Mouse (Mus musculus) liver, embryonic 14.5 days (tissue): ENCODE measurements at regions not wholly inside any gene's neighbourhood (a gene's known extent, or its start where the extent isn't known, plus 50 kb on each side); places are given as distances from the start of the nearest gene placed in this dataset.

ENCODE experiments used
- ATAC-seq: fragments of 200-750 bp; cut with Nextera tagmentation; 2 replicates; pipeline ENCODE4 v1.8.0; 2017; ENCODE audit warnings: moderate number of reproducible peaks, mild to moderate bottlenecking, moderate library complexity; ENCODE audit not compliant: insufficient read depth
- DNase-seq, 3 experiments: peaks; one replicate each; pipeline ENCODE4 v3.0.0-alpha.2; 2012 to 2013; ENCODE audit warnings: low read depth in 3 of 3, low spot score in 3 of 3
- H3K27ac ChIP-seq: fragments of 300-500 bp; sonication (generic); 2 replicates; pipeline ENCODE4 v1.5.1; 2014; ENCODE audit warnings: moderate library complexity, mild to moderate bottlenecking, control low read depth, inconsistent platforms
- H3K27me3 ChIP-seq: fragments of 300-500 bp; sonication (generic); 2 replicates; pipeline ENCODE4 v1.6.1; 2014; ENCODE audit warnings: mild to moderate bottlenecking, low read length, moderate library complexity; ENCODE audit not compliant: control insufficient read depth, insufficient read depth
- H3K36me3 ChIP-seq: fragments of 300-500 bp; sonication (generic); replicated peaks from 2 replicates; pipeline ENCODE4 v1.6.1; 2014; ENCODE audit warnings: low read depth; ENCODE audit not compliant: control insufficient read depth, insufficient read depth
- H3K4me1 ChIP-seq, 2 experiments: fragments of 200-500 bp in 1 of 2; fragments of 300-500 bp in 1 of 2; sonication (generic) in 1 of 2; replicated peaks; 2 replicates each; pipeline ENCODE4 v1.6.1; 2012 to 2014; ENCODE audit warnings: antibody characterized with exemption in 1 of 2, inconsistent platforms in 1 of 2, low read length in 1 of 2; ENCODE audit not compliant: control insufficient read depth in 2 of 2, insufficient read depth in 2 of 2
- H3K4me2 ChIP-seq: fragments of 300-500 bp; sonication (generic); 2 replicates; pipeline ENCODE4 v1.6.1; 2014; ENCODE audit warnings: low read depth, mild to moderate bottlenecking, control low read depth, moderate library complexity
- H3K4me3 ChIP-seq, 2 experiments: fragments of 200-500 bp in 1 of 2; fragments of 300-500 bp in 1 of 2; sonication (generic) in 1 of 2; 2 replicates each; pipeline ENCODE4 v1.5.1; 2012 to 2014; ENCODE audit warnings: low read depth in 2 of 2, low read length in 2 of 2, mild to moderate bottlenecking in 2 of 2, control low read depth in 1 of 2, inconsistent platforms in 1 of 2, moderate library complexity in 1 of 2; ENCODE audit not compliant: insufficient read depth in 1 of 2
- H3K9ac ChIP-seq: fragments of 300-500 bp; sonication (generic); replicated peaks from 2 replicates; pipeline ENCODE4 v1.6.1; 2014; ENCODE audit warnings: mild to moderate bottlenecking, control low read depth, moderate library complexity
- H3K9me3 ChIP-seq: fragments of 300-500 bp; sonication (generic); 2 replicates; pipeline ENCODE4 v1.6.1; 2016; ENCODE audit warnings: low read length, mixed read lengths; ENCODE audit not compliant: control insufficient read depth
- CTCF ChIP-seq: IDR thresholded peaks from 2 replicates; pipeline ENCODE4 v1.5.1; 2016; ENCODE audit warnings: antibody characterized with exemption, low read depth, control low read depth
- EP300 ChIP-seq: IDR thresholded peaks from 2 replicates; pipeline ENCODE4 v1.6.1; 2016; ENCODE audit warnings: antibody characterized with exemption, low read depth
- WGBS: fragments of 180-500 bp; shearing (Covaris S2); extraction: QIAGEN DNeasy Blood & Tissue Kit; methylation state at CpG from one replicate; pipeline ENCODE4 v1.1.7; 2014; ENCODE audit not compliant: insufficient replicate concordance; 5-methylcytosine and 5-hydroxymethylcytosine counted together

- WGBS: 25% methylated on average over 4 of the region's 4 CpGs
- no peak overlapping the region for H3K4me3 ChIP-seq
- TF ChIP-seq EP300: no peak
- TF ChIP-seq CTCF: no peak
- H3K4me1 ChIP-seq: no peaks in the 10 kb centered on the region
- ATAC-seq (no peak), DNase-seq (no peak)
- H3K4me2 ChIP-seq: no peak overlapping the region
- no peak overlapping the region for H3K27ac ChIP-seq
- no peak overlapping the region for H3K9ac ChIP-seq
- no peaks in the 10 kb centered on the region for H3K9me3 ChIP-seq
- H3K36me3 ChIP-seq: no peaks in the 10 kb centered on the region
- H3K27me3 ChIP-seq: no peaks in the 10 kb centered on the region
Observed at GRCm38 (mm10) chr4:75562480-75562879, 284.4 kb upstream of the Dmac1 start.

- 21% methylated on average over 1 of the region's 1 CpGs for WGBS
- DNase-seq (no peak), ATAC-seq (no peak)
- no peaks in the 10 kb centered on the region for H3K4me1 ChIP-seq
- no peak overlapping the region for H3K27ac ChIP-seq
- no peak overlapping the region for H3K4me3 ChIP-seq
- no peaks in the 10 kb centered on the region for H3K27me3 ChIP-seq
- H3K36me3 ChIP-seq: no peaks in the 10 kb centered on the region
- H3K9ac ChIP-seq: no peak overlapping the region
- H3K4me2 ChIP-seq: no peak overlapping the region
- no peak for TF ChIP-seq CTCF
- TF ChIP-seq EP300: no peak
- no peaks in the 10 kb centered on the region for H3K9me3 ChIP-seq
Observed at GRCm38 (mm10) chr4:75561792-75562191, 283.7 kb upstream of the Dmac1 start.

GRCm38 (mm10) chr4:75537787-75538186 is 259.7 kb upstream of the Dmac1 start:
- H3K4me2 ChIP-seq: no peak overlapping the region
- 53% methylated on average over 2 of the region's 2 CpGs for WGBS
- H3K9ac ChIP-seq: no peak overlapping the region
- no peak overlapping the region for H3K4me3 ChIP-seq
- H3K9me3 ChIP-seq: no peaks in the 10 kb centered on the region
- ATAC-seq: no peak
- H3K27ac ChIP-seq: no peak overlapping the region
- no peak for DNase-seq
- H3K27me3 ChIP-seq: no peaks in the 10 kb centered on the region
- H3K4me1 ChIP-seq: no peaks in the 10 kb centered on the region
- no peak for TF ChIP-seq EP300
- TF ChIP-seq CTCF: no peak
- no peaks in the 10 kb centered on the region for H3K36me3 ChIP-seq

GRCm38 (mm10) chr4:75535067-75535466 is 257.0 kb upstream of the Dmac1 start:
- Histone ChIP-seq H3K4me2 (no peak overlapping the region), H3K4me3 (no peak overlapping the region), H3K4me1 (no peaks in the 10 kb centered on the region), H3K27ac (no peak overlapping the region), H3K9ac (no peak overlapping the region), H3K9me3 (no peaks in the 10 kb centered on the region), H3K27me3 (no peaks in the 10 kb centered on the region), H3K36me3 (no peaks in the 10 kb centered on the region)
- DNase-seq: no peak
- WGBS: 67% methylated on average over 7 of the region's 7 CpGs
- TF ChIP-seq EP300 (no peak), CTCF (no peak)
- no peak for ATAC-seq

- H3K4me1 ChIP-seq: no peaks in the 10 kb centered on the region
- H3K36me3 ChIP-seq: no peaks in the 10 kb centered on the region
- ATAC-seq (no peak), DNase-seq (no peak)
- H3K9ac ChIP-seq: no peak overlapping the region
- H3K27me3 ChIP-seq: no peaks in the 10 kb centered on the region
- H3K4me3 ChIP-seq: no peak overlapping the region
- no peak for TF ChIP-seq EP300
- TF ChIP-seq CTCF: no peak
- no peak overlapping the region for H3K27ac ChIP-seq
- no peak overlapping the region for H3K4me2 ChIP-seq
- 55% methylated on average over 2 of the region's 2 CpGs for WGBS
- H3K9me3 ChIP-seq: no peaks in the 10 kb centered on the region
Observed at GRCm38 (mm10) chr4:75529607-75530006, 251.5 kb upstream of the Dmac1 start.
